Mouse (Mus musculus) G1E-ER4 (cell line): ENCODE data around the gene Hcn4. TPM values are rescaled to one million over a fixed set of nuclear protein-coding genes. Genes with fewer than 3 reads are reported as not detected.

Experiments
- GATA1 ChIP-seq: IDR thresholded peaks from one replicate; pipeline ENCODE4 v1.8.0; 2012; ENCODE audit warnings: low read length, inconsistent platforms
- polyA plus RNA-seq: library from polyadenylated mRNA; stranded (reverse); fragments of >175 nt; gene quantifications from 2 replicates; pipeline ENCODE4 v1.2.3, GENCODE M21; 2012

Gene Hcn4
- polyA plus RNA-seq, 1 experiment, result not detected

GRCm38 (mm10) chr9:58879836-58880235 lies 56.6 kb downstream of the Hcn4 start:
- TF ChIP-seq GATA1, result no peak

GRCm38 (mm10) chr9:58882686-58883085 lies 59.5 kb downstream of the Hcn4 start:
- TF ChIP-seq GATA1, result no peak

- no peak for TF ChIP-seq GATA1
Observed at GRCm38 (mm10) chr9:58889782-58890448, 66.7 kb downstream of the Hcn4 start.

GRCm38 (mm10) chr9:58890893-58891292 lies 67.7 kb downstream of the Hcn4 start:
- TF ChIP-seq GATA1, result no peak

GRCm38 (mm10) chr9:58891840-58892640 lies 68.8 kb downstream of the Hcn4 start:
- no peak for TF ChIP-seq GATA1

GRCm38 (mm10) chr9:58899602-58900001 lies 76.4 kb downstream of the Hcn4 start:
- TF ChIP-seq GATA1, result no peak

- no peak for TF ChIP-seq GATA1
Observed at GRCm38 (mm10) chr9:58902869-58903585, 79.8 kb downstream of the Hcn4 start.

Other genes with a start within 250 kb of the Hcn4 start
- gene Nptn, start 241.2 kb upstream of the Hcn4 start, polyA plus RNA-seq, result 132 and 193 TPM in 2 replicates
- gene Rec114, start 79.4 kb upstream of the Hcn4 start, polyA plus RNA-seq, result not detected in 2 replicates
- gene Neo1, start 213.0 kb downstream of the Hcn4 start, polyA plus RNA-seq, result not detected in 2 replicates